Comparison of ENCODE assay signal across 18 mouse cellular contexts in genomic region chr19:6905498-6906159, GRCm38 (mm10). TPM values are rescaled to one million over a fixed set of nuclear protein-coding genes. Genes with fewer than 3 reads are reported as not detected.
DNase-seq lines count a peak whose midpoint lies in the region; ATAC-seq lines count a peak whose summit lies in the region.
"Had no signal": no experiment of that assay in that cellular context is flagged by ENCODE, and none has a peak within 500 bp of the region (broad histone marks: within the 10 kb centered on the region; RNA-seq: fewer than 3 reads in every experiment).

No protein-coding gene starts in this region.

- no peak overlapping the region for H3K4me2 ChIP-seq in kidney, embryonic 16.5 days (replicated peaks; ENCODE audit: low read depth, low read length)
- no peak overlapping the region for H3K4me2 ChIP-seq in neural tube, embryonic 13.5 days
- H3K4me2 ChIP-seq: forebrain, embryonic 13.5 days; hindbrain, embryonic 13.5 days had no signal

- peaks cover 33% of the 10 kb centered on the region for H3K36me3 ChIP-seq in heart, embryonic 10.5 days
- H3K36me3 ChIP-seq in kidney, embryonic 16.5 days (ENCODE audit: insufficient read depth, low read length) = peaks cover 24% of the 10 kb centered on the region
- H3K36me3 ChIP-seq in neural tube, embryonic 13.5 days = peaks cover 35% of the 10 kb centered on the region

- no peak for ATAC-seq in kidney, embryonic 16.5 days (ENCODE audit: low FRiP score, low TSS enrichment)
- no peak for ATAC-seq in neural tube, embryonic 13.5 days (ENCODE audit: low read depth)
- ATAC-seq: forebrain, embryonic 13.5 days; forebrain, postnatal 0 days; hindbrain, postnatal 0 days had no signal

- H3K9ac ChIP-seq in kidney, embryonic 16.5 days (replicated peaks; ENCODE audit: low read length) = no peak overlapping the region
- H3K9ac ChIP-seq in neural tube, embryonic 13.5 days = peak overlapping the region; percentile 8; the same call in 1 of the 2 replicates
- H3K9ac ChIP-seq: forebrain, postnatal 0 days; hindbrain, embryonic 13.5 days had no signal

- H3K27me3 ChIP-seq in heart, embryonic 10.5 days (ENCODE audit: insufficient read depth, poor library complexity, severe bottlenecking) = no peaks in the 10 kb centered on the region
- H3K27me3 ChIP-seq in kidney, embryonic 16.5 days (ENCODE audit: insufficient read depth, low read length) = no peaks in the 10 kb centered on the region
- no peaks in the 10 kb centered on the region for H3K27me3 ChIP-seq in neural tube, embryonic 13.5 days
- H3K27me3 ChIP-seq: forebrain, embryonic 13.5 days; hindbrain, embryonic 13.5 days had no signal

- H3K4me1 ChIP-seq in heart, embryonic 10.5 days = peaks cover 26% of the 10 kb centered on the region
- peaks cover 17% of the 10 kb centered on the region for H3K4me1 ChIP-seq in kidney, embryonic 16.5 days (ENCODE audit: insufficient read depth, low read length)
- H3K4me1 ChIP-seq in neural tube, embryonic 13.5 days (replicated peaks) = peaks cover 23% of the 10 kb centered on the region

- peak; percentile 68 for DNase-seq in heart, embryonic 10.5 days (ENCODE audit: low spot score)
- no peak for DNase-seq in heart, postnatal 10 days
- peak; percentile 62 for DNase-seq in kidney, adult 9 months
- no peak for DNase-seq in neural tube, embryonic 10.5 days (ENCODE audit: extremely low spot score, low spot score)
- no peak for DNase-seq in lung, postnatal 4 days
- DNase-seq: adrenal gland, adult 8-10 months; adrenal gland, postnatal 36 days; forebrain, postnatal 0 days; gastrocnemius, postnatal 14 days; heart, postnatal 14 days had no signal

- 88% methylated on average over 11 of the region's 11 CpGs for WGBS in heart, embryonic 10.5 days
- WGBS in kidney, embryonic 16.5 days = 89% methylated on average over 11 of the region's 11 CpGs
- 91% methylated on average over 11 of the region's 11 CpGs for WGBS in neural tube, embryonic 13.5 days

- no peaks in the 10 kb centered on the region for H3K9me3 ChIP-seq in heart, embryonic 10.5 days
- no peaks in the 10 kb centered on the region for H3K9me3 ChIP-seq in kidney, embryonic 16.5 days (ENCODE audit: low read length)
- no peaks in the 10 kb centered on the region for H3K9me3 ChIP-seq in neural tube, embryonic 13.5 days
- H3K9me3 ChIP-seq: forebrain, embryonic 13.5 days; hindbrain, embryonic 13.5 days had no signal

- intact Hi-C loops in heart, postnatal 10 days (cut with DNase I) = no loop called here

- no peak overlapping the region for H3K27ac ChIP-seq in heart, embryonic 10.5 days
- H3K27ac ChIP-seq in kidney, embryonic 16.5 days (ENCODE audit: low read length) = no peak overlapping the region
- H3K27ac ChIP-seq in neural tube, embryonic 13.5 days (replicated peaks) = no peak overlapping the region
- H3K27ac ChIP-seq: forebrain, embryonic 13.5 days; hindbrain, embryonic 13.5 days; hindbrain, postnatal 0 days had no signal

- H3K4me3 ChIP-seq in heart, embryonic 10.5 days = no peak overlapping the region
- H3K4me3 ChIP-seq in kidney, embryonic 16.5 days (ENCODE audit: low read length) = no peak overlapping the region
- H3K4me3 ChIP-seq in neural tube, embryonic 13.5 days = no peak overlapping the region
- H3K4me3 ChIP-seq: forebrain, embryonic 13.5 days; hindbrain, embryonic 13.5 days had no signal

RNA-seq across cellular contexts. Expression of gene Trmt112, which starts 3.9 kb away (rescaled TPM):
- 89.9 and 116 TPM in 2 replicates for polyA plus RNA-seq in heart, embryonic 10.5 days (2016; fragmentation: Nextera tagmentation; extraction: Ambion mirVana)
- 10 to 100 TPM; 26.2 to 34.2 TPM for total RNA-seq in heart, postnatal 10 days (2021)
- 141 and 145 TPM in 2 replicates for polyA plus RNA-seq in kidney, embryonic 16.5 days (2015; fragmentation: Nextera tagmentation; extraction: Ambion mirVana)
- 117 and 159 TPM in 2 replicates for polyA plus RNA-seq in neural tube, embryonic 13.5 days (2015; fragmentation: Nextera tagmentation; extraction: Ambion mirVana)

RNA-seq across cellular contexts. Expression of gene Prdx5, which starts 4.3 kb away (rescaled TPM):
- 166 and 169 TPM in 2 replicates for polyA plus RNA-seq in heart, embryonic 10.5 days (2016; fragmentation: Nextera tagmentation; extraction: Ambion mirVana)
- 100 to 1,000 TPM; 455 to 461 TPM for total RNA-seq in heart, postnatal 10 days (2021)
- 325 and 350 TPM in 2 replicates for polyA plus RNA-seq in kidney, embryonic 16.5 days (2015; fragmentation: Nextera tagmentation; extraction: Ambion mirVana)
- polyA plus RNA-seq in neural tube, embryonic 13.5 days (2015; fragmentation: Nextera tagmentation; extraction: Ambion mirVana) = 294 and 302 TPM in 2 replicates

RNA-seq across cellular contexts. Expression of gene Esrra, which starts 16.0 kb away (rescaled TPM):
- 23.1 and 29.4 TPM in 2 replicates for polyA plus RNA-seq in heart, embryonic 10.5 days (2016; fragmentation: Nextera tagmentation; extraction: Ambion mirVana)
- total RNA-seq in heart, postnatal 10 days (2021) = 100 to 1,000 TPM; 122 to 125 TPM
- 18.0 and 19.4 TPM in 2 replicates for polyA plus RNA-seq in kidney, embryonic 16.5 days (2015; fragmentation: Nextera tagmentation; extraction: Ambion mirVana)
- 15.5 and 16.9 TPM in 2 replicates for polyA plus RNA-seq in neural tube, embryonic 13.5 days (2015; fragmentation: Nextera tagmentation; extraction: Ambion mirVana)

RNA-seq across cellular contexts. Expression of gene Catsperz, which starts 19.6 kb away (rescaled TPM):
- 2.3 and 2.4 TPM in 2 replicates for polyA plus RNA-seq in heart, embryonic 10.5 days (2016; fragmentation: Nextera tagmentation; extraction: Ambion mirVana)
- total RNA-seq in heart, postnatal 10 days (2021) = not detected
- 3.4 and 3.7 TPM in 2 replicates for polyA plus RNA-seq in kidney, embryonic 16.5 days (2015; fragmentation: Nextera tagmentation; extraction: Ambion mirVana)
- 3.0 and 7.9 TPM in 2 replicates for polyA plus RNA-seq in neural tube, embryonic 13.5 days (2015; fragmentation: Nextera tagmentation; extraction: Ambion mirVana)
- total RNA-seq: adrenal gland, adult 8-10 months; adrenal gland, postnatal 36 days; gastrocnemius, adult 18-20 months; gastrocnemius, postnatal 14 days; heart, adult 8-10 months; heart, postnatal 14 days; hematopoietic stem cell, adult 5-6 weeks; hindbrain, postnatal 0 days had no signal
- polyA plus RNA-seq: forebrain, embryonic 13.5 days had no signal

RNA-seq across cellular contexts. Expression of gene Kcnk4, which starts 28.7 kb away (rescaled TPM):
- 0.25 and 0.32 TPM in 2 replicates for polyA plus RNA-seq in heart, embryonic 10.5 days (2016; fragmentation: Nextera tagmentation; extraction: Ambion mirVana)
- under 1 TPM in 1 of 2 experiments, not detected in 1; 0.27 TPM for total RNA-seq in heart, postnatal 10 days (2021)
- 0.42 and 0.71 TPM in 2 replicates for polyA plus RNA-seq in kidney, embryonic 16.5 days (2015; fragmentation: Nextera tagmentation; extraction: Ambion mirVana)
- 3.4 and 5.2 TPM in 2 replicates for polyA plus RNA-seq in neural tube, embryonic 13.5 days (2015; fragmentation: Nextera tagmentation; extraction: Ambion mirVana)
- total RNA-seq: gastrocnemius, adult 18-20 months; gastrocnemius, postnatal 14 days; heart, adult 8-10 months; hematopoietic stem cell, adult 5-6 weeks had no signal
- polyA plus RNA-seq: forebrain, embryonic 13.5 days had no signal

Comparison
In these comparisons a context has a peak if more than half of its experiments do, and no peak if none do; other contexts are left out.
1. DNase-seq: peak in heart, embryonic 10.5 days (single experiment) and kidney, adult 9 months (single experiment); none in heart, postnatal 10 days (0 of 2), neural tube, embryonic 10.5 days (single experiment) and lung, postnatal 4 days (0 of 2).